Comparison of ENCODE assay signal across 8 mouse cellular contexts in genomic region chr7:28893643-28894265, GRCm38 (mm10). TPM values are rescaled to one million over a fixed set of nuclear protein-coding genes. Genes with fewer than 3 reads are reported as not detected.
DNase-seq lines count a peak whose midpoint lies in the region; ATAC-seq and TF ChIP-seq lines count a peak whose summit lies in the region.

No protein-coding gene starts in this region.

- DNase-seq in CD4-positive helper T cell, adult 2 months (ENCODE audit: low read depth, low spot score): peak; percentile 28
- peak; percentile 77 for DNase-seq in embryonic facial prominence, embryonic 10.5 days (ENCODE audit: low spot score)
- peak; percentile 67 for DNase-seq in intestine, embryonic 14.5 days (ENCODE audit: low spot score)
- DNase-seq in liver, embryonic 14.5 days (ENCODE audit: low read depth in 3 of 3, low spot score in 3 of 3): no peak
- peak; percentile 69 for DNase-seq in retina, postnatal 1 day
- no peak for DNase-seq in left cerebral cortex, adult 8-10 months (ENCODE audit: low spot score in 2 of 2)

- TF ChIP-seq CTCF in liver, embryonic 14.5 days (IDR thresholded peaks at IDR 0.05; ENCODE audit: low read depth): peak; percentile 70

- H3K9me3 ChIP-seq in forebrain, embryonic 12.5 days: no peaks in the 10 kb centered on the region
- no peaks in the 10 kb centered on the region for H3K9me3 ChIP-seq in forebrain, embryonic 13.5 days (replicated peaks)
- H3K9me3 ChIP-seq in embryonic facial prominence, embryonic 10.5 days: no peaks in the 10 kb centered on the region
- H3K9me3 ChIP-seq in intestine, embryonic 14.5 days (ENCODE audit: control insufficient read depth, low read length): no peaks in the 10 kb centered on the region
- no peaks in the 10 kb centered on the region for H3K9me3 ChIP-seq in liver, embryonic 14.5 days (ENCODE audit: control insufficient read depth, low read length)

- no peak overlapping the region for H3K9ac ChIP-seq in forebrain, embryonic 12.5 days
- no peak overlapping the region for H3K9ac ChIP-seq in forebrain, embryonic 13.5 days
- H3K9ac ChIP-seq in intestine, embryonic 14.5 days (ENCODE audit: low read length): no peak overlapping the region
- no peak overlapping the region for H3K9ac ChIP-seq in liver, embryonic 14.5 days (replicated peaks)

- no peak overlapping the region for H3K4me3 ChIP-seq in forebrain, embryonic 12.5 days (replicated peaks)
- H3K4me3 ChIP-seq in forebrain, embryonic 13.5 days: no peak overlapping the region
- H3K4me3 ChIP-seq in embryonic facial prominence, embryonic 10.5 days: no peak overlapping the region; the same call in 1 of the 2 replicates
- H3K4me3 ChIP-seq in intestine, embryonic 14.5 days (ENCODE audit: low read depth, low read length): no peak overlapping the region
- no peak overlapping the region for H3K4me3 ChIP-seq in liver, embryonic 14.5 days (ENCODE audit: insufficient read depth in 1 of 2, low read depth in 2 of 2, low read length in 2 of 2)

- peaks cover 77% of the 10 kb centered on the region for H3K36me3 ChIP-seq in forebrain, embryonic 12.5 days (replicated peaks)
- H3K36me3 ChIP-seq in forebrain, embryonic 13.5 days (ENCODE audit: poor library complexity, severe bottlenecking): peaks cover 75% of the 10 kb centered on the region
- peaks cover 81% of the 10 kb centered on the region for H3K36me3 ChIP-seq in embryonic facial prominence, embryonic 10.5 days (replicated peaks)
- H3K36me3 ChIP-seq in intestine, embryonic 14.5 days (ENCODE audit: control insufficient read depth, insufficient read depth, low read length): peaks cover 78% of the 10 kb centered on the region
- peaks cover 61% of the 10 kb centered on the region for H3K36me3 ChIP-seq in liver, embryonic 14.5 days (replicated peaks; ENCODE audit: control insufficient read depth, insufficient read depth, low read depth)

- ATAC-seq in forebrain, embryonic 12.5 days (ENCODE audit: low FRiP score): 0 out of 2 replicates have a peak, but pooled peaks have one; percentile 25
- ATAC-seq in forebrain, embryonic 13.5 days: no peak
- ATAC-seq in intestine, embryonic 14.5 days (replicated peaks; ENCODE audit: low FRiP score, low TSS enrichment, low read depth): 0 out of 2 replicates have a peak, but pooled peaks have one; percentile 21
- ATAC-seq in liver, embryonic 14.5 days (ENCODE audit: insufficient read depth): no peak

- peaks cover 22% of the 10 kb centered on the region for H3K27me3 ChIP-seq in forebrain, embryonic 12.5 days
- peaks cover 17% of the 10 kb centered on the region for H3K27me3 ChIP-seq in forebrain, embryonic 13.5 days
- H3K27me3 ChIP-seq in embryonic facial prominence, embryonic 10.5 days (replicated peaks; ENCODE audit: low read depth, poor library complexity, severe bottlenecking): peaks cover 26% of the 10 kb centered on the region
- peaks cover 15% of the 10 kb centered on the region for H3K27me3 ChIP-seq in intestine, embryonic 14.5 days (replicated peaks; ENCODE audit: control insufficient read depth, insufficient read depth, low read length)
- peaks cover 4% of the 10 kb centered on the region for H3K27me3 ChIP-seq in liver, embryonic 14.5 days (ENCODE audit: control insufficient read depth, insufficient read depth, low read length)

- no peak overlapping the region for H3K4me2 ChIP-seq in forebrain, embryonic 12.5 days
- H3K4me2 ChIP-seq in forebrain, embryonic 13.5 days: no peak overlapping the region
- H3K4me2 ChIP-seq in intestine, embryonic 14.5 days (ENCODE audit: low read length): no peak overlapping the region
- no peak overlapping the region for H3K4me2 ChIP-seq in liver, embryonic 14.5 days (ENCODE audit: low read depth)

- no peak overlapping the region for H3K27ac ChIP-seq in forebrain, embryonic 12.5 days
- no peak overlapping the region for H3K27ac ChIP-seq in forebrain, embryonic 13.5 days
- no peak overlapping the region for H3K27ac ChIP-seq in embryonic facial prominence, embryonic 10.5 days (replicated peaks)
- H3K27ac ChIP-seq in intestine, embryonic 14.5 days (ENCODE audit: low read depth): no peak overlapping the region
- H3K27ac ChIP-seq in liver, embryonic 14.5 days: no peak overlapping the region

- peaks cover 3% of the 10 kb centered on the region for H3K4me1 ChIP-seq in forebrain, embryonic 12.5 days
- H3K4me1 ChIP-seq in forebrain, embryonic 13.5 days: peaks cover 4% of the 10 kb centered on the region
- H3K4me1 ChIP-seq in embryonic facial prominence, embryonic 10.5 days: peaks cover 14% of the 10 kb centered on the region
- peaks cover 3% of the 10 kb centered on the region; the same call in 1 of the 2 replicates for H3K4me1 ChIP-seq in intestine, embryonic 14.5 days (replicated peaks; ENCODE audit: control insufficient read depth, insufficient read depth, low read length)
- H3K4me1 ChIP-seq in liver, embryonic 14.5 days (replicated peaks; ENCODE audit: control insufficient read depth in 2 of 2, insufficient read depth in 2 of 2, low read length in 1 of 2): 0 out of 4 replicates have a peak, but pooled peaks cover 0 to 2% of the 10 kb centered on the region in 2 experiments

- no peak for TF ChIP-seq EP300 in liver, embryonic 14.5 days (IDR thresholded peaks at IDR 0.05; ENCODE audit: low read depth)

- 60% methylated on average over 7 of the region's 7 CpGs for WGBS in forebrain, embryonic 12.5 days
- 53% methylated on average over 7 of the region's 7 CpGs for WGBS in forebrain, embryonic 13.5 days
- WGBS in embryonic facial prominence, embryonic 10.5 days: 51% methylated on average over 7 of the region's 7 CpGs
- WGBS in intestine, embryonic 14.5 days: 51% methylated on average over 7 of the region's 7 CpGs
- 62% methylated on average over 7 of the region's 7 CpGs for WGBS in liver, embryonic 14.5 days (ENCODE audit: insufficient replicate concordance)

RNA-seq across cellular contexts. Expression of gene Capn12, which starts 12.5 kb away (rescaled TPM):
- 0.24 and 0.57 TPM in 2 replicates for polyA plus RNA-seq in forebrain, embryonic 12.5 days (2016; fragmentation: Nextera tagmentation; extraction: Ambion mirVana)
- 0.21 and 0.30 TPM in 2 replicates for polyA plus RNA-seq in forebrain, embryonic 13.5 days (2015; fragmentation: Nextera tagmentation; extraction: Ambion mirVana)
- 0.44 and 0.55 TPM in 2 replicates for polyA plus RNA-seq in embryonic facial prominence, embryonic 10.5 days (2016; fragmentation: Nextera tagmentation; extraction: Ambion mirVana)
- 0.23 and 0.44 TPM in 2 replicates for polyA plus RNA-seq in intestine, embryonic 14.5 days (2014; fragmentation: Nextera tagmentation; extraction: Ambion mirVana)
- 0.01 and 0.02 TPM in 2 replicates for polyA plus RNA-seq in liver, embryonic 14.5 days (2012; rRNA removed)
- polyA plus RNA-seq in liver, embryonic 14.5 days (2014; fragmentation: Nextera tagmentation; extraction: Ambion mirVana): 0.15 and 0.19 TPM in 2 replicates
- total RNA-seq in left cerebral cortex, adult 8-10 months (2022): 1 to 10 TPM in 3 of 4 experiments, under 1 TPM in 1; 0.41 to 2.3 (median 1.3) TPM

RNA-seq across cellular contexts. Expression of gene Lgals7, which starts 30.1 kb away (rescaled TPM):
- polyA plus RNA-seq in forebrain, embryonic 12.5 days (2016; fragmentation: Nextera tagmentation; extraction: Ambion mirVana): 1.1 and 1.9 TPM in 2 replicates
- 2.0 and 2.4 TPM in 2 replicates for polyA plus RNA-seq in forebrain, embryonic 13.5 days (2015; fragmentation: Nextera tagmentation; extraction: Ambion mirVana)
- polyA plus RNA-seq in embryonic facial prominence, embryonic 10.5 days (2016; fragmentation: Nextera tagmentation; extraction: Ambion mirVana): 0.63 and 1.9 TPM in 2 replicates
- 0.42 and 0.58 TPM in 2 replicates for polyA plus RNA-seq in intestine, embryonic 14.5 days (2014; fragmentation: Nextera tagmentation; extraction: Ambion mirVana)
- 0.09 and 0.42 TPM in 2 replicates for polyA plus RNA-seq in liver, embryonic 14.5 days (2012; rRNA removed)
- 0.40 TPM in 1 of 2 replicates, not detected in the other for polyA plus RNA-seq in liver, embryonic 14.5 days (2014; fragmentation: Nextera tagmentation; extraction: Ambion mirVana)
- not detected for total RNA-seq in left cerebral cortex, adult 8-10 months (2022)

Comparison
In these comparisons a context has a peak if more than half of its experiments do, and no peak if none do; other contexts are left out.
1. ATAC-seq: peak in forebrain, embryonic 12.5 days (single experiment) and intestine, embryonic 14.5 days (single experiment); none in forebrain, embryonic 13.5 days (single experiment) and liver, embryonic 14.5 days (single experiment).
2. DNase-seq: peak in CD4-positive helper T cell, adult 2 months (single experiment), embryonic facial prominence, embryonic 10.5 days (single experiment), intestine, embryonic 14.5 days (single experiment) and retina, postnatal 1 day (single experiment); none in liver, embryonic 14.5 days (0 of 3) and left cerebral cortex, adult 8-10 months (0 of 2).